Mouse (Mus musculus) forebrain, embryonic 14.5 days (tissue): ENCODE results near the gene Ifnar1. TPM values are rescaled to one million over a fixed set of nuclear protein-coding genes. Genes with fewer than 3 reads are reported as not detected.
"Not testable (repeated sequence)": the region's sequence is repeated elsewhere in the genome, so short reads cannot be mapped to it uniquely, and the experiment has no call there.

Experiments used
- ATAC-seq: fragments of 200-750 bp; cut with Nextera tagmentation; 2 replicates; pipeline ENCODE4 v1.8.0; 2017; ENCODE audit warnings: mild to moderate bottlenecking, moderate library complexity
- DNase-seq: peaks from one replicate; pipeline ENCODE4 v3.0.0-alpha.2; 2015; ENCODE audit warnings: low spot score
- H3K27ac ChIP-seq: fragments of 300-500 bp; sonication (generic); 2 replicates; pipeline ENCODE4 v1.5.1; 2014; ENCODE audit warnings: low read depth, mild to moderate bottlenecking, control low read depth, low read length, moderate library complexity
- H3K27me3 ChIP-seq: fragments of 300-500 bp; sonication (generic); replicated peaks from 2 replicates; pipeline ENCODE4 v1.6.1; 2014; ENCODE audit warnings: low read length, control low read depth, mixed read lengths; ENCODE audit not compliant: control insufficient read depth, insufficient read depth
- H3K36me3 ChIP-seq: fragments of 300-500 bp; sonication (generic); 2 replicates; pipeline ENCODE4 v1.6.1; 2014; ENCODE audit warnings: low read length, control low read depth; ENCODE audit not compliant: control insufficient read depth, insufficient read depth
- H3K4me1 ChIP-seq: fragments of 300-500 bp; sonication (generic); 2 replicates; pipeline ENCODE4 v1.6.1; 2014; ENCODE audit warnings: antibody characterized with exemption, low read length, control low read depth; ENCODE audit not compliant: control insufficient read depth, insufficient read depth
- H3K4me2 ChIP-seq: fragments of 300-500 bp; sonication (generic); 2 replicates; pipeline ENCODE4 v1.6.1; 2014; ENCODE audit warnings: mild to moderate bottlenecking, control low read depth, low read length
- H3K4me3 ChIP-seq: fragments of 300-500 bp; sonication (generic); 2 replicates; pipeline ENCODE4 v1.5.1; 2014; ENCODE audit warnings: low read depth, low read length, control low read depth
- H3K9ac ChIP-seq: fragments of 300-500 bp; sonication (generic); 2 replicates; pipeline ENCODE4 v1.6.1; 2014; ENCODE audit warnings: mild to moderate bottlenecking, low read length, control low read depth, moderate library complexity
- H3K9me3 ChIP-seq: fragments of 300-500 bp; sonication (generic); replicated peaks from 2 replicates; pipeline ENCODE4 v1.6.1; 2016; ENCODE audit warnings: low read length, control low read depth, mixed read lengths; ENCODE audit not compliant: control insufficient read depth
- WGBS: fragments of 180-500 bp; shearing (Covaris S2); extraction: QIAGEN DNeasy Blood & Tissue Kit; methylation state at CpG from one replicate; pipeline ENCODE4 v1.1.7; 2014; 5-methylcytosine and 5-hydroxymethylcytosine counted together
- polyA plus RNA-seq: library from polyadenylated mRNA; unstranded; fragments of >200 nt; fragmentation: Nextera tagmentation; extraction: Ambion mirVana; gene quantifications from 2 replicates; pipeline ENCODE4 v1.2.1, GENCODE M21; 2014

Gene Ifnar1
- polyA plus RNA-seq, 1 experiment from 2014 or later, result 40.4 TPM

DNA sequence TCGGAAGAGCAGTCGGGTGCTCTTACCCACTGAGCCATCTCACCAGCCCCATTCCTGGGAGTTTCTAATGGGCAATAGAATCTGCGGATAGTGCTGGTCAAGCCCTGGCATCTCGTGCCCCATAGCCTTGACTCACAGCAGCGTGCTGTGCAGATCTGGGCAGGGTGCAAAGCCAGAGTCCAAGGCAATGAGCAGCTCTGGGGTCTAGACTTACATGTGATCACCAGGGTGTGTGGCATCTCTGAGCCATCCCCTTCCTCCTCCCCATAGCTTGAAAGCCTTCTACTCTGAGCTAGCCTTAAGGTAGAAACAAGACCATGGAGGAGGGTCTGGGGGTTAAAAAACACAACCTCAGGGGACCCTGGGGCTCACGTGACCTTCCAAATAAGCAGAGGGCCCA lies 41.2 kb downstream of the Ifnar1 start:
- H3K9me3 ChIP-seq, result no peaks in the 10 kb centered on the region
- no peak for DNase-seq
- no peaks in the 10 kb centered on the region for H3K27me3 ChIP-seq
- H3K27ac ChIP-seq, result no peak overlapping the region
- H3K4me1 ChIP-seq, result no peaks in the 10 kb centered on the region
- H3K36me3 ChIP-seq, result no peaks in the 10 kb centered on the region
- 96% methylated on average over 6 of the region's 6 CpGs for WGBS
- no peak overlapping the region for H3K4me3 ChIP-seq
- H3K4me2 ChIP-seq, result no peak overlapping the region
- no peak overlapping the region for H3K9ac ChIP-seq
- no peak for ATAC-seq

DNA sequence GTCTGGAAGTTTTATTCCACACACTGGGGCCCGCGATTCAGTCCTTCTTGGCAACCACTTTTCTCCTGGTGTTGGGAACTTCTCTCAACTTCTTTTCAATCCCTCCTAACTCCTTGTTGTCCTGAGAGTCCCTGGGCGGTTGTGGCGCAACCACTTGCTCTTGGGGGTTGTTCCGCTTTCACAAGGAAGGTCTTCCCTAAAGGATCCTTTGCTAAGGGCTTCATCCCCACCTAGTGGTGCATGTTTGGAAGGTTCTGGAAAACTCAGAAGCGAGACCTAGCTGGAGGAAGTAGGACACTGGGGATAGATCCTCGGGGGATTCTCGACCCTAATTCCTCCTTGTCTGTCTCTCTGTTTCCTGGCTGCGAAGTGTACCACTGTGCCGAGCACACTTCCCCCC lies 42.0 kb downstream of the Ifnar1 start:
- H3K9ac ChIP-seq, result no peak overlapping the region
- no peaks in the 10 kb centered on the region for H3K4me1 ChIP-seq
- H3K27ac ChIP-seq, result no peak overlapping the region
- ATAC-seq, result no peak
- no peaks in the 10 kb centered on the region for H3K36me3 ChIP-seq
- no peak overlapping the region for H3K4me2 ChIP-seq
- WGBS, result 80% methylated on average over 10 of the region's 10 CpGs
- no peaks in the 10 kb centered on the region for H3K9me3 ChIP-seq
- H3K4me3 ChIP-seq, result no peak overlapping the region
- DNase-seq, result no peak
- H3K27me3 ChIP-seq, result no peaks in the 10 kb centered on the region

DNA sequence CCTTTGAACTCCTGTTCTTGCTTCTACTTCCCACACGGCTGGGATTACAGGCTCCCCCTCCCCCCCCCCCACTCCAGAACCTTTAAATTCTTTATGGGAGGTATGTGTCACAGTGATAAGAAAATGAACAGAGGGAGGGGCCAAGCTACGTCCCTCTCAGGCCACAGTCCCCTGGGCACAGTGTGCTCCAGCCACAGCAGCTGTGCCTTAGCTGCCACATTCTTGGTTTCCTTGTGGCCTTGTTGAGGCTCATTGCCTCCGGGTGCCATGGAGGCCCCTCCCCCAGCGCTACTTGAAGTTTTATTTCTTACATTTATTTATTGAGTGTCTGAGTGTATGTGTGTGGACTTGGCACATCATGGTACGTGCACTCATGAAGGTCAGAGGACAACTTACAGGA lies 42.5 kb downstream of the Ifnar1 start:
- no peak for ATAC-seq
- no peak for DNase-seq
- Histone ChIP-seq H3K27ac (no peak overlapping the region), H3K4me1 (no peaks in the 10 kb centered on the region), H3K4me3 (no peak overlapping the region), H3K36me3 (no peaks in the 10 kb centered on the region), H3K9ac (no peak overlapping the region), H3K4me2 (no peak overlapping the region), H3K9me3 (no peaks in the 10 kb centered on the region), H3K27me3 (no peaks in the 10 kb centered on the region)
- 79% methylated on average over 5 of the region's 5 CpGs for WGBS

DNA sequence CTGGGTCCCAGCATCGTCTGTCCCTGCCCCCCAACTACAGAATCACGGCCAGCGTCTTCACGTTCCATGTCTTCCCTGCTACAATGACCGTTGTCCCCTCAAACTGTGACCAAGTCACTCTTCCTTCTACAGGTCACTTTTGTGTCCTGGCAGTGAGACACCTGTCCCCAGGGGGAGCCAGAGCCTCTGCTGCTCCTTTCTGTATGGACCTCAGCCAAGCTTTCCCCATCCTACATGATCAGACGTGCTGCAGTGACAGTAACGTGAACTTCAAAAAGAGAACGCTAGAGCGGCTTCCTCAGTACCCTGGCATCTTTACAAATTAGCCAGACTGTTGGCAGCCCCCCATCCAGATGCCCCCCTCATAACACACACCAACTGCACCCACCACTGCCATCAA lies 43.5 kb downstream of the Ifnar1 start:
- Histone ChIP-seq H3K4me1 (no peaks in the 10 kb centered on the region), H3K4me3 (no peak overlapping the region), H3K36me3 (no peaks in the 10 kb centered on the region), H3K4me2 (no peak overlapping the region), H3K27me3 (no peaks in the 10 kb centered on the region), H3K9me3 (no peaks in the 10 kb centered on the region), H3K27ac (no peak overlapping the region), H3K9ac (no peak overlapping the region)
- DNase-seq, result no peak
- 80% methylated on average over 9 of the region's 9 CpGs for WGBS
- no peak; the same call in 1 of the 2 replicates for ATAC-seq

DNA sequence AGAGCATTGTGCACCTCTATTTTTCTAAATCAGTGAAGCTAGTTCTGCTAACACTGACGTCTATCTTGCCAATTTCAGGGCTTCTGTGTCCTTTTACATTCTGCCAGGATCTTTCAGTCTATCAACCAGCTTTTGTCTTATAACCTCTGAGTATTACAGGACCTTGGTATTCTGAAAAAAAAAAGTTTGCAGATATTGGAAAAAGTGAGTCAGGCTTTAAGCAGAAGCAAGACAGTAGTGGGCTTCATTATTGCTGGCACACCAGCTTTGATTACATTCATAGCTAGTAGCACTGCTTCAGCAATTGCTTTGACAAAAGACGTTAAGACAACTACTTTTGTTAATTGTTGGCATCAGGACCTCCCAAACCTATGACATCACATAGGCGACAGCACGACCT lies 45.8 kb downstream of the Ifnar1 start:
- H3K9ac ChIP-seq, ATAC-seq, H3K4me1 ChIP-seq, H3K4me3 ChIP-seq, H3K27me3 ChIP-seq, H3K9me3 ChIP-seq, DNase-seq, H3K27ac ChIP-seq, H3K4me2 ChIP-seq, H3K36me3 ChIP-seq: not testable (repeated sequence)
- WGBS, result 86% methylated on average over 4 of the region's 4 CpGs

DNA sequence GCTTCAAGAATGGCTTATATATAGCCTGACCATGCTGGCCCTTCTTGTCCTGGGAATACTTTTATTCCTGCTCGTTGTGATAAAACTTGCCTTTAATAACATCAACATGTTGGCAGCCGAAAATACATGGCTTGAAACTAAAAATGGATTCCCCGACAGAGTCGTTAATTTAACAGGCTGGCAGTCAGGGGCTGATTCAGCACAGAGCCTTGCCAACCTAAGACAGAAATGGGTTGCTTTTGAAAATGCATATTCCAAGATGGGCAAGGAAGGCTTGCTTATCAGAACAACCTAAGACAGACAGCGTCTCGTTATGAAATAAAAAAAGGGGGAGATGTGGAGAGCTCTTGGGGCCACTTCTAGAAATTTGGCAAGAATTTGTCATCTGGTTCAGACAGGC lies 46.8 kb downstream of the Ifnar1 start:
- Histone ChIP-seq H3K36me3 (no peaks in the 10 kb centered on the region), H3K27ac (no peak overlapping the region), H3K4me3 (no peak overlapping the region), H3K9ac (no peak overlapping the region), H3K4me1 (no peaks in the 10 kb centered on the region), H3K4me2 (no peak overlapping the region), H3K9me3 (no peaks in the 10 kb centered on the region), H3K27me3 (no peaks in the 10 kb centered on the region)
- no peak for DNase-seq
- 66% methylated on average over 6 of the region's 6 CpGs for WGBS
- ATAC-seq, result no peak

GRCm38 (mm10) chr16:91532429-91532828 lies 47.4 kb downstream of the Ifnar1 start:
- no peak overlapping the region for H3K4me2 ChIP-seq
- 51% methylated on average over 2 of the region's 2 CpGs for WGBS
- ATAC-seq, result no peak

GRCm38 (mm10) chr16:91533097-91534001 lies 48.3 kb downstream of the Ifnar1 start:
- H3K9ac ChIP-seq, result no peak overlapping the region
- no peaks in the 10 kb centered on the region for H3K27me3 ChIP-seq
- ATAC-seq (no peak), DNase-seq (no peak)
- no peak overlapping the region for H3K27ac ChIP-seq
- H3K9me3 ChIP-seq, result no peaks in the 10 kb centered on the region
- H3K4me3 ChIP-seq, result no peak overlapping the region
- H3K4me2 ChIP-seq, result no peak overlapping the region
- WGBS, result 78% methylated on average over 23 of the region's 23 CpGs
- no peaks in the 10 kb centered on the region for H3K36me3 ChIP-seq
- no peaks in the 10 kb centered on the region for H3K4me1 ChIP-seq

More at GRCm38 (mm10) chr16:91532429-91532828, 47.4 kb downstream of the Ifnar1 start:
- no peaks in the 10 kb centered on the region for H3K27me3 ChIP-seq
- no peaks in the 10 kb centered on the region for H3K36me3 ChIP-seq
- H3K9ac ChIP-seq, result no peak overlapping the region
- H3K4me1 ChIP-seq, result no peaks in the 10 kb centered on the region
- DNase-seq, result no peak
- H3K27ac ChIP-seq, result no peak overlapping the region
- H3K4me3 ChIP-seq, result no peak overlapping the region
- no peaks in the 10 kb centered on the region for H3K9me3 ChIP-seq

DNA sequence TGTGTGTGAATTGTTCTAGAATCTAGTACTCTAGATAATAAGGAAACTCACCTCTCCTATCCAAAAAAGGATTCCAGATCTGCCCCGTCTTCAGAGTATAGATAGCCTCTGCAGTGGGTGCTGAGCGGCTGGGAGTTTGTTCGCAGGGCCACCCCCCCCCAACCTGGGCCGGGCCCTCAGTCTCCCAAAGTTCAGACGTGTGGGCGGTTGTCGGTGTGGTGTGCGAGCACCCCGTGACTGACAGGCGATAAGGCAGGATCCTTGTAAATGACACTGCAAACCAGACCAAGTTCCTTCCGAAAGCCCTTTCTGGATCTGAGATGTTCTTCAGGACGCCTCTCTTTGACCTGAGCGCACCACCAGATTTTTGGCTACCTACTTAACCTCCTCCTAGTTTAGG lies 49.4 kb downstream of the Ifnar1 start:
- 55% methylated on average over 13 of the region's 13 CpGs for WGBS
- no peak for ATAC-seq
- DNase-seq, result peak; percentile 75

More for the DNA sequence above, 49.4 kb downstream of the Ifnar1 start:
- no peak overlapping the region for H3K9ac ChIP-seq
- H3K27ac ChIP-seq, result no peak overlapping the region
- H3K4me3 ChIP-seq, result no peak overlapping the region
- no peaks in the 10 kb centered on the region for H3K36me3 ChIP-seq
- no peaks in the 10 kb centered on the region for H3K4me1 ChIP-seq
- H3K9me3 ChIP-seq, result no peaks in the 10 kb centered on the region
- no peak overlapping the region for H3K4me2 ChIP-seq
- no peaks in the 10 kb centered on the region for H3K27me3 ChIP-seq
